Mouse (Mus musculus) NIH3T3 (cell line): ENCODE measurements at regions not wholly inside any gene's neighbourhood (a gene's known extent, or its start where the extent isn't known, plus 50 kb on each side); places are given as distances from the start of the nearest gene placed in this dataset.
A peak's percentile ranks its signal among the peaks of the same experiment; 100 is the strongest.

Experiments used
- DNase-seq: peaks from one replicate; pipeline ENCODE4 v3.0.0-alpha.2; 2012; ENCODE audit warnings: low read depth

DNA sequence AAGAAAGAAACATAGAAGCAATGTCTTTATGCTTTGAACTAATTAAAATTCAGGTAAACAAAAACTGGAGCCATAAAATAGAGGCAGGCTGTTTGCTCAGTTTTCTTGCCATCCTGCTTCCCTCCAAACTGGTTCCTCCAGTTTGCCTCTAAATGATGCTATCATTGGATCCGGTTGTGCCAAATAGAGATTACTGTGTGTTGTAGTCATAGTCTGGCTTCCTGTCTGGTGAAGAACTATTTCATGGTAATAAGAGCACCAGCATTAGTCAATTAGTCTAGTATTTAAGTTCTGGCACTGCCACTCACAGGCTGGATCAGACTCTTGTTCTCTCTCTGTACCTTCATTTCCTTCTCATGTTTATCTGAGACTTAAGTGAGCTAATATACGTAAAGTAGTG is 141.9 kb upstream of the Rasa1 start:
- DNase-seq = peak; percentile 9

DNA sequence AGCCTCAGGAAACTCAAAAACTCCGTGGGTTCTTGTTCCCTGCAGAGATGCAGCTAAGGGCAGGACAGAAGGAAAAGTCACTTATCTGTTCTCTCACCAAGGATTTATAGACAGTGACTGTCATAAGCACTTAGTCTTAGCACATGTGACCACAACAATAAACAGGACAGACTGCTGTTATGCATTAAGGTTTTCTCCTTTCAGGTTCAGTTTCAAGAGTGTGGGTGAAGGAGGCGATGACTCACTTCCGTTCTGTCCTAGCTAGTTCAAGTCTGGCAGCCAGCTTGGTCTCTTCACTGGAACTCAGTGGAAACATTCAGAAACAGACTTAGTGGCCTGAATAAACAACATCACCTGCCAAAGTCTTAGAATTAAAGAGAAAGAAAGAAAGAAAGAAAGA is 141.1 kb upstream of the Rasa1 start:
- DNase-seq = peak; percentile 57

DNA sequence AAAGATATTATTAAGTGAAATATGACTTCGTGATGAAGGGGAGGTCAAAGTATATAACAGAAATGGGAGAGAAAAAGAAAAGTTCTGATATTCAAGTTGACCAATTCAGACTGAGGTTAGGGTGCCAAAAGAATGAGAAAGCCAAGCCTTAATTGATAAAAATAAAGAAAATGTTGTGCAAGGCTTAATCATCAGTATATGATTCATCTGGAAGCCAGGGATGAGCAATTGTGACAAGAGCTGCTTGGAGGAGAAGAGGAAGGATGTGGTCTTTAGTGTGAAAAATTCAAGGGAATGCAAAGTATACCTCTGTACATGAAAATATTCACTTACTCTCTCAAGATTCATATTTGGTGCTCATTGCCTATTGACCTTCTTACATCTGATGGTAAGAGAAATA is 129.7 kb upstream of the Rasa1 start:
- peak; percentile 9 for DNase-seq

DNA sequence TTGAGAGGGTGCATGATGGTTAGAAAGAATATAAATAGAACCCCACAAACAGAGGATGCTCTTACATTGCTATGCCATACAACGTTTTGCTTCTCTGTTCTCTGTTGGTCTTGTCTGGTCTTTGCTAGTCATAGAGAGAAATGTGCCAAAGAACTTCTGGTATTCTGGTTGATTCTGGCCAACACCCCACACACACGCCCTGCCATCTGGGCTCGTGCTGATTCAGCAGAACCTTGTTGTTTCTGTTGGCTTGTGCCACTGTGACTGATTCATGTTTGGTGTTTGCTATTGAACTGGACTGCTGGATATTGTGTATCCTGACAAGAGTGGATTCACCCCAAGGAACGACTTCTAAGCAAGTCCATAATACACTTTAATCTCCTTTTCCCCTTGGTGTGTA is 126.0 kb upstream of the Rasa1 start:
- DNase-seq = peak; percentile 31

DNA sequence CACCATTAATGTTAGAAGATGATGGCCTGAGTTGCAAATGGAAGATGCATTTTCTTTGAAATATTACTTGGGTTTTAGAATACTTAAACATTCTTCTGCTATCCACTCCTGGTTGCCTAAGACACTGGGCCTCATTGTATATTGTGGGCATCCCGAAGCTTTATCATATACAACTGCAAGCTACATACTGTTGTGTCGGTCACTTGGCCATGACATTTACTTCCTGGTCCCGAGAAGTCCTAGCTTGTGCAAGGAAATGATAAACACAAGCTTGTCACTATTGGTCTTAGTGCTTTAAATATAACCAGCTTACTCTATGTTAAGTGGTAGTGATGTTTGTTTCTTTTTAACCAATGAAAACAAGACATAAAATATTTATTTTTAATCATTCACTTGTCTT is 122.4 kb upstream of the Rasa1 start:
- no peak for DNase-seq

DNA sequence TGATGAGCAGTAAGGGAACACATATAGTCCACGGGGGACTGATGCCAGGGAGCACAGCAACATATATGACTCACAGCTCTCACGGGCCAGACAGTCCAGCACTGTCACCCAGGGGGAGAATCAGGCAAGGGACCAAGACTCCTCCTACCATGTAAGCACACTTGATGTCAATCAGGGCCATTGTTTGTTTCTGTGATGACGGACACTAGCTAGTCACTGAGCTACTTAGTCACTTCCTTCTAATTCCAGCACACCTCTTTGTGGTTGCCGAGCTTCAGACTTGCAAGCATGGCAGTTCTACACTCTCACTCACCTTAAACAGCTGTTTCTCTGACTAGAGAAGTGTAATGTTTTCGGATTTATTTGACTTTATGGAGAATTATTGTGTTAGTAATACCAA is 109.9 kb upstream of the Rasa1 start:
- peak; percentile 49 for DNase-seq

DNA sequence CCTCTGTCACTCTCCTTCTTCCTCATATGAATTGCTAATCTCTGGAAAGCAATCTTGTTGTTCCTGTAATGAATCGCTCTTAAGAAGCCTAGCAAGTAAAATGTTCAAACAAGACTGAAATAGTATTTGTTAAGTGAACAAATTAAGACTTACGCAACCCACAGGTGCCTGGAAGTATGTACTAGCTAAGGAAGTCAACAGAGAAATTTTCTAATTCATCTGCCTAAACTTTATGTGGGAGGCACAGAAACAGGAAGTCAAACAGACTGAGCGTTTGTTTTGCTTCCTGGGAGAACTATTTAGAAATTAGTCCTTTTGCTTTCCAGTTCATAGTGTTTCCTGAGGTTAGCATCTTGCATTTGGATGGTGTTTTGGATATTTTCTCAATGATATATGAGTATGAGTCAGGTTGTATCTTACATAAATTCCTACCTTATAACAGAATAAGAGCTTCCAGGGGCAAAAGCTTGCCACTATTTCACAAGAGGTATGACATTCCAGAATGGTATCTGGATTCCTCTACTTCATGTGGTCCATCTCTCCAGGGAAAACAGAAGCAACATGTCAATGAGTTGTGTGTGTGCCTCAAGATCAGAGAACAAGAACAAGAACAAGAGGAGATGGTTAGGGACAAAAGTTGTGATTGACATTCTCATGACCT is 87.5 kb upstream of the Rasa1 start:
- DNase-seq = peak; percentile 26

DNA sequence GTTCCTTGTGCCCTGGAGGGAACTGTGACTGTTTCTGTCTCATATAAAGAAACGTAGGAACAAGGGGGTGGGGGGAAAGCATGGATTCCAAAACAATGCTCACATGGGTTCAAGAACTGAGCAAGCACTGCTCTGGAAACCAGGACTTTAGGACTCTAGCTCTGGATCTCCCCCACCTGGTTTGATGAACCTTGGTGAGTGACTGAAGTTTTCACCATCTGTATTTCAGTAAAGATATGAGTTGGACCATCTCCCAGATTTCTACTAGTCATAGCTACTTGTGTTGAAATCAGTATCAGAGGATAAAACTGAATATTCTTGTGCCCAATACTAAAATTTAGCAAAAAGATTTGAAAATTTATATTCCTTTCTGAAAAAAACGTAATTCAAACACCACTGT is 70.7 kb upstream of the Rasa1 start:
- peak; percentile 74 for DNase-seq

DNA sequence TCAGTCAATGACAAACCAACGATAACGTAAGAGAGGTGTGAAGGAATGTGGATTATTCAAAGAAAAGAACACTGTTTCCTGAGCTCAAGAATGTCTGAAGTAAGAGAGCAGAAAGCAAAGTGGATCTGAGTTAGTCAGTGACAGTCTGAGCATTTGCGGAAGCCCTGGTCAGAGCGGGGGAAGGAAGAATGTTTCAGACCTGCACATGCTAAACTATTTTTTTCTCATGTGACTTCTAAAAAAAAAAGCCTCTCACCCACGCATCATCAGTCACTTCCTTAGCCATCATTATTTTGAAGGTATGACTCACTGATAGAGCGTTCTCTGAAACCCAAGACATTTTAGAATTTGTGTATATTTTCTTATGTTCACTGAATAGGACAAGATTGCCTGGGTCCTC is 70.2 kb upstream of the Rasa1 start:
- DNase-seq = peak; percentile 58

DNA sequence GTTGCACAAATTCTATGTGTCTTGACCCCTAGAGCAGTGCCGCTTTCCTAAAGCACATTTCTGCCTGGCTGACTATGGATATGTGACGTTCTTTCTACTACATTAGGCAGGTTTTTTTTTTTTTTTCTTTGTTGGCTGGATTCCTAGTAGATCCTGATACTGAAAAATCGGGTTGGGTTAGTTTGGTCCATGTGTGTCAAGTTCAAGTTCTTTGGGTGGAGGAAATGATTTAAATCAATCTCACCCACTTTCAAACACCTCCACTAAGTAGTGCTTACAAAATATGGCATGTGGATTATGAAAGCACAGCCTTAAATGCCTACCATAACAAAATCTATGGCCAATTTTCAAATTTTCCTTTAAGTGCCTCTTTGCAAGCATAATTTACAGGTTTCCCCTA is 63.1 kb upstream of the Rasa1 start:
- no peak for DNase-seq
